Mouse (Mus musculus): ENCODE results near the gene Fbh1.

- TF ChIP-seq POLR2A (IDR thresholded peaks at IDR 0.05; ENCODE audit: control insufficient read depth, low read depth, low read length) = no peak
- no peak for TF ChIP-seq CTCF (IDR thresholded peaks at IDR 0.05; ENCODE audit: control insufficient read depth, insufficient read depth, insufficient replicate concordance, low read depth, low read length)
These were observed 64.4 kb downstream of the Fbh1 start for GRCm38 (mm10) chr2:11713021-11713420.
